Mouse (Mus musculus) heart, adult 2 months (tissue): ENCODE results near the gene Msl3.
"Not testable (repeated sequence)": the region's sequence is repeated elsewhere in the genome, so short reads cannot be mapped to it uniquely, and the experiment has no call there.

ENCODE experiments used
- CTCF ChIP-seq: fragments of 200-600 bp; IDR thresholded peaks from 2 replicates; pipeline ENCODE4 v1.8.1; 2022; ENCODE audit warnings: antibody characterized with exemption, mild to moderate bottlenecking, moderate library complexity
- POLR2A ChIP-seq: fragments of 200-500 bp; IDR thresholded peaks from 2 replicates; pipeline ENCODE4 v1.6.1; 2011; ENCODE audit warnings: mild to moderate bottlenecking, low read depth, low read length, control low read depth; ENCODE audit not compliant: insufficient read depth

GRCm38 (mm10) chrX:168659803-168660202 is 13.9 kb downstream of the Msl3 start:
- TF ChIP-seq CTCF: peak; percentile 63
- not testable (repeated sequence) for TF ChIP-seq POLR2A
